Mouse (Mus musculus): ENCODE measurements around the gene Nadk.
"Not testable (repeated sequence)": the region's sequence is repeated elsewhere in the genome, so short reads cannot be mapped to it uniquely, and the experiment has no call there.

Gene Nadk

DNA sequence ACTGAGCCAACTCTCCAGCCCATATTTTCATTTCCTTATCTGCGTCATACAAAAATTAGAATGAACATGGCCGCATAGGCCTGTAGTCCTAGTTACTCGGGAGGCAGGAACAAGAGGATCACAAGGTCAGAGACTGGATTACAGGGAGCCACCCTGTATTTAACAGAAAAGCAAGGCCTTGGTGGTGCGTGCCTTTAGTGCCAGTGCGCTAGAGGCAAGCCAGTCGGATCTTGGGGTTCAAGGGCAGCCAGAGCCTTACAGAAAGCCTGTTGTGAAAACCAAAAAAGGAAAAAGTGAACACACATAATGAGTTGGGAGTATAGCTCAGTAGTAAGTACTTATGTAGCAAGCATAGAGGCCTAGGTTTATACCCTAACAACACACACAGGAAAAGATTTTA, 7.6 kb downstream of the Nadk start:
- DNase-seq (ENCODE audit: low spot score): no peak

DNA sequence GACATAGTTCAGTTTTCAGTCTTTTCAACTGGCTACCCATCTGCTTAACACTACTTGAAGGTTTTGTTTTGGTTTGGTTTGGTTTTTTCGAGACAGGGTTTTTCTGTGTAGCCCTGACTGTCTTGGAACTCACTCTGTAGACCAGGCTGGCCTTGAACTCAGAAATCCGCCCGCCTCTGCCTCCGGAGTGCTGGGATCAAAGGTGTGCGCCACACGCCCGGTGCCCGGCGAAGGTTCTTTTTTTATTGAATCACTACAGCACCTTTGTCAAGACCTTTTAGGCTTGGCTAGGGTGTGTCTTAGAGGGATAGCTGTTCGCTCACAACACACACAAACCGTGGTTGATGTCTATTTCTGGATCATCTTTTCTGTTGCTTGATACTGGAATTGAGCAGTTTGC, 8.1 kb downstream of the Nadk start:
- not testable (repeated sequence) for DNase-seq (ENCODE audit: low spot score)

DNA sequence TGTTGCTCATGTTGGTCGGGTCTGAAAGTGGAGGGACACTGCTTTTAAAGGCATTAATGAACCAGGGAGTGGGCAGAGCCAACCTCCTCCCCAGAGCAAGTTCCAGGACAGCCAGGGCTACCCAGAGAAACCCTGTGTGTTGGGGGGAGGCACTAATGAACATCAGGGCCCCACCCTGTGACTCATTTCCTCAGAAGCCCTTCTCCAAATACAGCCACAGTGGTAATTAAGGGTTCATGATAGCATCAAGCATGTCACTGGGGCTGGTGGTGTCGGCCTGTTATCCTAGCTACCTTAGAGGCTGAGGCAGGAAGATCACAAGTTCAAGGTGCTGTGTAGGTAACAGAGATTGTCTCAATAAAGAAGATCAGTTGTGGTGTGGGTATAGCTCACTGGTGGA, 9.3 kb downstream of the Nadk start:
- no peak for DNase-seq (ENCODE audit: low spot score)

GRCm38 (mm10) chr4:155573155-155573554, 11.0 kb downstream of the Nadk start:
- no peak for DNase-seq (ENCODE audit: low spot score)

- no peak for DNase-seq (ENCODE audit: low spot score)
Measured at GRCm38 (mm10) chr4:155573876-155574275, 11.7 kb downstream of the Nadk start.

DNA sequence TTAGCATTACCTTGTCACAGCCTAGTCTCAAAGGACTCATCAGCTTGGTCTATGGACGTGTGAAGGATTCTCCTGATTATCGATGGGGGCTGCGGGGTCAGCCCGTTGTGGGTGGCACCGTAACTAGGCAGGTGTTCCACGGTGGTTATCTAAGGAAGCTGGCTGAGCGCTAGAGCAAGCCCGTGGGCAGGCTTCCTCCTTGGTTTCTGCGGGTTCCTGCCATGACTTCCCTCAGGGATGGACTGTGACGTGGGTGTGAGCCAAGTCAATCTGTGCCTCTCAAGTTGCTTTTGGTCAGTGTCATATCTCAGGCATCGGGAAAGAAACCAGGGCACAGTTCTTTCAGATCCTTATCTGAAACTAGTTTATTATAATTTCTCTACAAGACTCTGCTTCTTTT, 12.8 kb downstream of the Nadk start:
- no peak for DNase-seq (ENCODE audit: low spot score)

DNA sequence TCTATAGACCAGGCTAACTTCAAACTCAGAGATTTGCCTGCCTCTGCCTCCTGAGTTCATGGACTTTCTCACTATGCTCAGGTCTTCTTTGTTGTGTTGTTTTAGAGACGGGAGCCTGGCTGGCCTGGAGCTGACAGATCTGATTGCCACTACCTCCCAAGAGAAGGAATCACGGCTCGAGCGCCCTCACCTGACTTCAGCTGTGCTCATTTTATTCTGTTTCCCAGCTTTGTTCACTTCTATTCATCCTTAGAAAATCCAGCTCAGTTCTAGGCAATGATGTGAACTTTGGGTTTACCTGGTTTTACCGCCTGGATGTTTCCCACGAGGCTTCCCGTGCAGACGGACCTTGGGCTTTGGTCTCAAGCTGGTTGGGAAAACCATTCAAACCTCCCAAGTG, 13.3 kb downstream of the Nadk start:
- no peak for DNase-seq (ENCODE audit: low spot score)

DNA sequence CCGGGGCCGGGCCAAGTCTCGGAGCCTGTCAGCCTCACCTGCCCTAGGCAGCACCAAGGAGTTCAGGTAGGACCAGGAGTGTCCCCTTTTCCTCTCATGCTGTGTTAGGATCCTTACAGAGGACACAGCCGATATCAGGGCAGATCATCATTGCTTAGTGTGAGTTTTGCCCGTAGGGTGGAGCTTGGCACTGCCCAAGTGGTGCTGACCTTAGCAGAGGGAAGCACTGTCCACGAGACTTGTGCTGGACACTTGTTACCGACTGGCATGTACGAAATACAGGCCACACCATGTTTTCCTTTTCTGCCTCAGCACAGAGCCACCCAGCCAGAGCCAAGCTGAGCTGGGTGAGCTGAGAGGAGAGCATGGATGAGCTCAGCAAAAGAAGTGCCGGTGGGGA, 15.0 kb downstream of the Nadk start:
- DNase-seq (ENCODE audit: low spot score): no peak

- DNase-seq (ENCODE audit: low spot score): no peak
Measured at GRCm38 (mm10) chr4:155577741-155578140, 15.6 kb downstream of the Nadk start.

DNA sequence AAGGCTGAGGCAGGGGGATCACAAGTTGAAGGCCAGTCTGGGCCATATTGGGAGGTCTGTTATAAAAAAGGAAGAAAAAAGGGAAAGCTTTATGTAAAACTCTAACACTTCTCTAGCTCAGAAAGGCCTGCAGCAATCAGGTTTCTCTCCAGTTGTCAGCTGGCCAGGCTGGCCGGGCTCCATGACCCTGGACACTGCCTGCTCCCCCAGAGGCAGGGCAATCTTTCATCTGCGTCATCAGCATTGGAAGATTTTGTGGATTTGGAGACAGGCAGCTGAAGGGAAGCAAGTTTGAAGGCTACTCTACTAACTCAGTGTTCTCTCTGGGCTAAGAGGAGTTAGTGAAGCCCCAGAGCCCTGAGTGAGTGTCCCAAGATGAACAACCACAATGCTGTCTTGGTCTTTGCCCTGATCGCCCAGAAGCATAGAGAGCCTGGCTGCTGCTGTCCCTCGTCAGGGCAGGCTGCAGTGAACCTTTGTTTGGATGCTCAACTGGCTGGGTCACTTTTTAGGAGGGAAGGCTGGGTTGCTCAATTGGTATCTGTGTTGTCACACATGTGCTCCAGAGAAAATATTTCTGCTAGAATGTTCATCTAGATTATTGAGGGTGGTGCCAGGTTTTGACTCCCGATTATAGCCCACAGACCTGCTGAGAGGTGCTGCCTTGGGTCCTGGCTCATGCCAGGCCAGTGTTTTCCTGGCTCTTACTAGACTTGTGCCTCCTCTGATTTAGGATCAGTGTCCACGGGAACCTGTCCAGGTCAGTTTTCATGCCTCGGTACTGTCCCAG, 16.4 kb downstream of the Nadk start:
- DNase-seq (ENCODE audit: low spot score): peak; percentile 79

GRCm38 (mm10) chr4:155580420-155580819, 18.2 kb downstream of the Nadk start:
- peak; percentile 80 for DNase-seq (ENCODE audit: low spot score)

GRCm38 (mm10) chr4:155582279-155582905, 20.2 kb downstream of the Nadk start:
- DNase-seq (ENCODE audit: low spot score): no peak

DNA sequence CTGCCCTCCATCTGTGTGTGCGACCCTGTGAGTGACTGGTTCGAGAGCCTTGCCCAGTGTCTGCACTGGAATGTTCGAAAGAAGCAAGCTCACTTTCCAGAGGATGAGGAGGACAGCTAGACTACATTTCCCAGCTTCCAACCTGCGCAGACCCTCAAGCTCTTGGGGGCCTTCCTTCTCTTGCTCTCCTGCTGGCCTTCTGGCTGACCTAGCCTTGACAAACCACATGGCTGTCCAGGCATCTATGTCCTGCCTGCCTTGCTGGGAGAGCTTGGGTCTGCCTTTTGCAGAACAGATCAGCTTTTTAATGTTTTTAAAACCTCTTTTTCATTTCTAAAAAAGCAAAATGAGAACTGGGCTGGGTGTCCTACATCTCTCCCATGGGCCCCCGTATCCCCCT, 27.2 kb downstream of the Nadk start:
- DNase-seq (ENCODE audit: low spot score): no peak

- DNase-seq (ENCODE audit: low spot score): no peak
Measured at GRCm38 (mm10) chr4:155591012-155591719, 29.0 kb downstream of the Nadk start.

DNA sequence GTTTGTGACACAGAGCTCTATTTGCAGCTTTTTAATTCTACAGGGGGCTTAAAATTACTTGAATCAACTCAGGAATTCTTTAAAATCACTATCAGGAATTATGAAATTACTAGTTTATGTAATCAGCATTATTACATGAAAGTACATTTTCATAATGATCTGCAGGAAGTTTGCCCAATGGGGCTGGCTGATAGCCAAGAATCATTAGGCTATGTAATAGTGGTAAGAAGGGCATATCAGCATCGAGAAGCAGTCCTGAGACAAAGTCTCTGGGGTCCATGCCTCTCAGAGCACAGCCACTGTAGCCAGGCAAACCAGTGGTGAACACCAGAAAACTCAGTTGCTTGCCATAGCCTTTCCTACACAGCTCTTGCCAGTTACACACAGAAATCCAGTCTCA, 31.6 kb downstream of the Nadk start:
- no peak for DNase-seq (ENCODE audit: low spot score)

- DNase-seq (ENCODE audit: low spot score): no peak
Measured at GRCm38 (mm10) chr4:155595777-155596176, 33.6 kb downstream of the Nadk start.

- DNase-seq (ENCODE audit: low spot score): no peak
Measured at GRCm38 (mm10) chr4:155596606-155597005, 34.4 kb downstream of the Nadk start.

GRCm38 (mm10) chr4:155598536-155598935, 36.4 kb downstream of the Nadk start:
- DNase-seq (ENCODE audit: low spot score): no peak

- no peak for DNase-seq (ENCODE audit: low spot score)
Measured at GRCm38 (mm10) chr4:155599901-155600825, 38.0 kb downstream of the Nadk start.

- DNase-seq (ENCODE audit: low spot score): peak; percentile 98
Measured at GRCm38 (mm10) chr4:155601091-155601996, 39.2 kb downstream of the Nadk start, which contains the start of gene Slc35e2. Gene Slc35e2 (plus strand): TSS chr4:155601416.

DNA sequence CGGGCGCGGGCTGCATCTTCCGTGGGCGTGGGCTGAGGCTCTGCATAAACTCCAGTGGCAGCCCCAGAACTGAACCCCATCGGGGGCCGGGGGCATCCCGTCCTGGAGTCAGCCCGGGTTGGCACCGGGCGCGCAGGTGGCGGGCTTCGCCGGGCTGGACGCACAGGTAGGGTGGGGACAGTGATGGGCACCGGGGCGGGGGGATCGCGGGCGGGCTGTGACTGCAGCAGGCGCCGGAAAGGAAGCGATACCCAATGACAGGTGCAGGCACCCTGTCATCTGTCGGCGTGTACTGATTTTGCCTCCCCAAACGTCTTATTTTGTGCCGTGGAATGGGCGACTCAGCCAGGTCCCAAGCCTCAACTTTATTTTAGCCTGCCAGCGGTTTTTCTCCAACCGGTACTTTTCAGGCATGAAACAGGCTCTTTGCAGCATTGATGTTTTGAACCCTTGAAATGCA, 39.8 kb downstream of the Nadk start:
- no peak for DNase-seq (ENCODE audit: low spot score)

Measured in testis, postnatal 10 days (tissue).